Mouse (Mus musculus) brain, embryonic 14.5 days (tissue): ENCODE measurements around the gene Sntb2.

Experiments used
- CTCF ChIP-seq: fragments of 200-500 bp; IDR thresholded peaks from 2 replicates; pipeline ENCODE4 v1.5.1; 2012; ENCODE audit warnings: inconsistent platforms, mild to moderate bottlenecking, moderate library complexity, borderline replicate concordance; ENCODE audit not compliant: insufficient read depth, insufficient read length; ENCODE audit errors: extremely low read depth
- POLR2A ChIP-seq: fragments of 200-500 bp; IDR thresholded peaks from 2 replicates; pipeline ENCODE4 v1.6.1; 2012; ENCODE audit warnings: mild to moderate bottlenecking, inconsistent platforms, borderline replicate concordance; ENCODE audit not compliant: poor library complexity, insufficient read depth, insufficient read length, severe bottlenecking; ENCODE audit errors: extremely low read depth

- TF ChIP-seq POLR2A (no peak), CTCF (no peak)
Observed at GRCm38 (mm10) chr8:106975764-106976163, 40.2 kb downstream of the Sntb2 start.
